ENCODE assay signal across 20 mouse cellular contexts in genomic region chr19:17097210-17097609, GRCm38 (mm10).
A peak's percentile ranks its signal among the peaks of the same experiment; 100 is the strongest.
DNase-seq lines count a peak whose midpoint lies in the region; ATAC-seq and TF ChIP-seq lines count a peak whose summit lies in the region.
"Had no signal": no experiment of that assay in that cellular context is flagged by ENCODE, and none has a peak within 500 bp of the region (broad histone marks: within the 10 kb centered on the region; RNA-seq: fewer than 3 reads in every experiment).

No protein-coding gene starts in this region.

- no peak overlapping the region for H3K27ac ChIP-seq in lung, embryonic 14.5 days (ENCODE audit: low read depth)
- H3K27ac ChIP-seq in intestine, embryonic 16.5 days (ENCODE audit: low read length) = no peak overlapping the region
- no peak overlapping the region for H3K27ac ChIP-seq in stomach, embryonic 15.5 days
- H3K27ac ChIP-seq: embryonic facial prominence, embryonic 10.5 days; embryonic facial prominence, embryonic 12.5 days; forebrain, embryonic 13.5 days; forebrain, embryonic 15.5 days had no signal

- 52% methylated on average over 6 of the region's 6 CpGs for WGBS in lung, embryonic 14.5 days
- WGBS in lung, adult 2 months = 56% methylated on average over 6 of the region's 6 CpGs
- 52% methylated on average over 6 of the region's 6 CpGs for WGBS in intestine, embryonic 16.5 days
- WGBS in stomach, embryonic 15.5 days = 51% methylated on average over 6 of the region's 6 CpGs

- H3K36me3 ChIP-seq in lung, embryonic 14.5 days (ENCODE audit: insufficient read depth) = no peaks in the 10 kb centered on the region
- H3K36me3 ChIP-seq in intestine, embryonic 16.5 days (ENCODE audit: control insufficient read depth, insufficient read depth, low read length) = no peaks in the 10 kb centered on the region
- H3K36me3 ChIP-seq in stomach, embryonic 15.5 days = no peaks in the 10 kb centered on the region
- H3K36me3 ChIP-seq: embryonic facial prominence, embryonic 10.5 days; embryonic facial prominence, embryonic 12.5 days; forebrain, embryonic 15.5 days had no signal

- no peaks in the 10 kb centered on the region for H3K9me3 ChIP-seq in lung, embryonic 14.5 days (ENCODE audit: low read depth, low read length)
- no peaks in the 10 kb centered on the region for H3K9me3 ChIP-seq in intestine, embryonic 16.5 days (ENCODE audit: control insufficient read depth, low read length)
- no peaks in the 10 kb centered on the region for H3K9me3 ChIP-seq in stomach, embryonic 15.5 days
- H3K9me3 ChIP-seq: embryonic facial prominence, embryonic 10.5 days; embryonic facial prominence, embryonic 12.5 days; forebrain, embryonic 13.5 days; forebrain, embryonic 15.5 days had no signal

- no peak for TF ChIP-seq POLR2A in lung, adult 2 months (IDR thresholded peaks at IDR 0.05; ENCODE audit: borderline replicate concordance, extremely low read depth, low read depth, low read length)

- no peak for TF ChIP-seq CTCF in lung, embryonic 14.5 days (IDR thresholded peaks at IDR 0.05; ENCODE audit: low read depth)
- TF ChIP-seq CTCF in lung, adult 2 months (IDR thresholded peaks at IDR 0.05; ENCODE audit: insufficient read depth, low read length) = no peak

- no peak overlapping the region for H3K4me3 ChIP-seq in lung, embryonic 14.5 days (ENCODE audit: low read depth, low read length)
- no peak overlapping the region for H3K4me3 ChIP-seq in lung, adult 2 months (replicated peaks; ENCODE audit: extremely low read depth, low read depth, low read length)
- H3K4me3 ChIP-seq in intestine, embryonic 16.5 days (ENCODE audit: low read length) = no peak overlapping the region
- H3K4me3 ChIP-seq in stomach, embryonic 15.5 days (replicated peaks) = no peak overlapping the region
- H3K4me3 ChIP-seq: embryonic facial prominence, embryonic 10.5 days; embryonic facial prominence, embryonic 12.5 days; forebrain, embryonic 13.5 days; forebrain, embryonic 15.5 days had no signal

- intact Hi-C loops in heart, postnatal 25 days (cut with DNase I) = no loop called here

- peak; percentile 11 for DNase-seq in lung, embryonic 14.5 days
- DNase-seq in lung, adult 2 months = no peak
- DNase-seq in natural killer cell, adult 2 months (ENCODE audit: low spot score in 2 of 2) = no peak
- no peak for DNase-seq in heart, postnatal 25 days (ENCODE audit: low spot score)
- DNase-seq: adrenal gland, adult 2 months; adrenal gland, postnatal 10 days; adrenal gland, postnatal 25 days; cerebellum, adult 11 months; cerebellum, adult 18-20 months; cerebellum, adult 8-10 months; cerebellum, adult 9-11 months; cerebellum, postnatal 14 days; cerebellum, postnatal 36 days; embryo, embryonic 11 days had no signal

- no peak overlapping the region for H3K4me2 ChIP-seq in lung, embryonic 14.5 days
- no peak overlapping the region for H3K4me2 ChIP-seq in intestine, embryonic 16.5 days (ENCODE audit: low read depth, low read length)
- no peak overlapping the region for H3K4me2 ChIP-seq in stomach, embryonic 15.5 days
- H3K4me2 ChIP-seq: embryonic facial prominence, embryonic 12.5 days; forebrain, embryonic 13.5 days; forebrain, embryonic 15.5 days had no signal

- H3K4me1 ChIP-seq in lung, embryonic 14.5 days (ENCODE audit: insufficient read depth) = no peaks in the 10 kb centered on the region
- no peaks in the 10 kb centered on the region for H3K4me1 ChIP-seq in lung, adult 2 months (ENCODE audit: control insufficient read depth, insufficient read depth, low read length)
- no peaks in the 10 kb centered on the region for H3K4me1 ChIP-seq in intestine, embryonic 16.5 days (ENCODE audit: control insufficient read depth, insufficient read depth, low read length)
- no peaks in the 10 kb centered on the region for H3K4me1 ChIP-seq in stomach, embryonic 15.5 days
- H3K4me1 ChIP-seq: embryonic facial prominence, embryonic 12.5 days; forebrain, embryonic 15.5 days had no signal

- H3K27me3 ChIP-seq in lung, embryonic 14.5 days (ENCODE audit: insufficient read depth, low read length) = no peaks in the 10 kb centered on the region
- H3K27me3 ChIP-seq in intestine, embryonic 16.5 days (replicated peaks; ENCODE audit: control insufficient read depth, insufficient read depth, low read length) = no peaks in the 10 kb centered on the region
- H3K27me3 ChIP-seq in stomach, embryonic 15.5 days (replicated peaks) = 0 out of 2 replicates have a peak, but pooled peaks cover 3% of the 10 kb centered on the region
- H3K27me3 ChIP-seq: embryonic facial prominence, embryonic 12.5 days; forebrain, embryonic 13.5 days; forebrain, embryonic 15.5 days had no signal

- no peak overlapping the region for H3K9ac ChIP-seq in lung, embryonic 14.5 days
- no peak overlapping the region for H3K9ac ChIP-seq in intestine, embryonic 16.5 days (ENCODE audit: low read depth, low read length)
- H3K9ac ChIP-seq in stomach, embryonic 15.5 days = no peak overlapping the region
- H3K9ac ChIP-seq: embryonic facial prominence, embryonic 12.5 days; forebrain, embryonic 13.5 days; forebrain, embryonic 15.5 days had no signal

- no peak for ATAC-seq in lung, embryonic 14.5 days (ENCODE audit: insufficient read depth)
- ATAC-seq in intestine, embryonic 16.5 days = peak; percentile 77
- peak; percentile 86; the same call in 1 of the 2 replicates for ATAC-seq in stomach, embryonic 15.5 days (ENCODE audit: insufficient read depth, low FRiP score, low read depth)
- ATAC-seq: forebrain, embryonic 13.5 days; forebrain, embryonic 15.5 days had no signal
